Mouse (Mus musculus) embryonic fibroblast, embryonic 13.5 days (primary cell): ENCODE measurements at regions not wholly inside any gene's neighbourhood (a gene's known extent, or its start where the extent isn't known, plus 50 kb on each side); places are given as distances from the start of the nearest gene placed in this dataset.

ENCODE experiments used
- CTCF ChIP-seq: IDR thresholded peaks from 2 replicates; pipeline ENCODE4 v1.5.1; 2011; ENCODE audit warnings: mild to moderate bottlenecking, control low read depth, low read length, moderate library complexity, borderline replicate concordance; ENCODE audit not compliant: insufficient read depth
- POLR2A ChIP-seq: IDR thresholded peaks from 2 replicates; pipeline ENCODE4 v1.6.1; 2011; ENCODE audit warnings: low read depth, mild to moderate bottlenecking, control low read depth, low read length, moderate library complexity

GRCm38 (mm10) chr17:64901721-64902623 lies 66.1 kb upstream of the 4930583I09Rik start:
- TF ChIP-seq CTCF (no peak), POLR2A (no peak)
